Mouse (Mus musculus) lung, postnatal 0 days (tissue): ENCODE data around the gene Fndc3b.

Source experiments
- CTCF ChIP-seq: IDR thresholded peaks from 2 replicates; pipeline ENCODE4 v1.5.1; 2016; ENCODE audit warnings: antibody characterized with exemption, mild to moderate bottlenecking
- EP300 ChIP-seq: IDR thresholded peaks from 2 replicates; pipeline ENCODE4 v1.6.1; 2016; ENCODE audit warnings: antibody characterized with exemption, mild to moderate bottlenecking, control low read depth

DNA sequence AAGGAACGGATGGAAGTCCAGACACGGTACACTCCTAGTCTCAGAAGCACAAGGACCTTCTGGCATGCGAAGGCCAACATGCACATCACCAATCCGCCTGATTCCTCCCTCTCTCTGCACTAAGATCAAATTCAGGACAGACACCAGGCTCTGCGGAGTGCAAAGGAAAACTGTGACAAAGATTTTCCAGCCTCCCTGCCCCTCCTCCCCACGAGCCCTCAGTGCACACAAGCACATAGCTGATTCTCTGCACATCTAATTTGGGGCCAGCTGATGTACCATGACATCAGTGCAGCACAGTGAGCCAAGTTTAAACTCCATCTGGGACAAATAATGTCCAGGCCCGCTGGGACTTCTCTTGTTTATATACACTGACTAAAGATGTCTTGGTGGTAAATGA lies 80.0 kb downstream of the Fndc3b start:
- TF ChIP-seq CTCF, result no peak
- TF ChIP-seq EP300, result peak; percentile 71
